Mouse (Mus musculus) limb, embryonic 13.5 days (tissue): ENCODE data around the gene Usp3. TPM values are rescaled to one million over a fixed set of nuclear protein-coding genes. Genes with fewer than 3 reads are reported as not detected.

ENCODE experiments used
- ATAC-seq: fragments of 200-750 bp; cut with Nextera tagmentation; 2 replicates; pipeline ENCODE4 v1.8.0; 2017; ENCODE audit warnings: low read depth, moderate number of reproducible peaks, moderate TSS enrichment; ENCODE audit not compliant: low FRiP score
- H3K27ac ChIP-seq: fragments of 300-500 bp; sonication (generic); 2 replicates; pipeline ENCODE4 v1.5.1; 2015; ENCODE audit warnings: inconsistent platforms, mild to moderate bottlenecking, moderate library complexity
- H3K27me3 ChIP-seq: fragments of 300-500 bp; sonication (generic); 2 replicates; pipeline ENCODE4 v1.6.1; 2015; ENCODE audit warnings: mild to moderate bottlenecking, inconsistent platforms
- H3K36me3 ChIP-seq: fragments of 300-500 bp; sonication (generic); 2 replicates; pipeline ENCODE4 v1.6.1; 2015; ENCODE audit warnings: inconsistent platforms, mild to moderate bottlenecking, moderate library complexity
- H3K4me1 ChIP-seq: fragments of 300-500 bp; sonication (generic); 2 replicates; pipeline ENCODE4 v1.6.1; 2015; ENCODE audit warnings: inconsistent platforms
- H3K4me2 ChIP-seq: fragments of 300-500 bp; sonication (generic); replicated peaks from 2 replicates; pipeline ENCODE4 v1.6.1; 2015; ENCODE audit warnings: inconsistent platforms, mild to moderate bottlenecking, moderate library complexity
- H3K4me3 ChIP-seq: fragments of 300-500 bp; sonication (generic); 2 replicates; pipeline ENCODE4 v1.5.1; 2015; ENCODE audit warnings: moderate library complexity, mild to moderate bottlenecking, inconsistent platforms
- H3K9ac ChIP-seq: fragments of 300-500 bp; sonication (generic); 2 replicates; pipeline ENCODE4 v1.6.1; 2015; ENCODE audit warnings: mild to moderate bottlenecking, inconsistent platforms
- H3K9me3 ChIP-seq: fragments of 300-500 bp; sonication (generic); 2 replicates; pipeline ENCODE4 v1.6.1; 2016; ENCODE audit warnings: inconsistent platforms
- WGBS: fragments of 180-500 bp; shearing (Covaris S2); methylation state at CpG from one replicate; pipeline ENCODE4 v1.1.7; 2015; 5-methylcytosine and 5-hydroxymethylcytosine counted together
- polyA plus RNA-seq: library from polyadenylated mRNA; unstranded; fragments of >200 nt; fragmentation: Nextera tagmentation; extraction: Ambion mirVana; gene quantifications from 2 replicates; pipeline ENCODE4 v1.2.1, GENCODE M21; 2015

Usp3 gene
- 78.4 and 81.8 TPM in 2 replicates for polyA plus RNA-seq

DNA sequence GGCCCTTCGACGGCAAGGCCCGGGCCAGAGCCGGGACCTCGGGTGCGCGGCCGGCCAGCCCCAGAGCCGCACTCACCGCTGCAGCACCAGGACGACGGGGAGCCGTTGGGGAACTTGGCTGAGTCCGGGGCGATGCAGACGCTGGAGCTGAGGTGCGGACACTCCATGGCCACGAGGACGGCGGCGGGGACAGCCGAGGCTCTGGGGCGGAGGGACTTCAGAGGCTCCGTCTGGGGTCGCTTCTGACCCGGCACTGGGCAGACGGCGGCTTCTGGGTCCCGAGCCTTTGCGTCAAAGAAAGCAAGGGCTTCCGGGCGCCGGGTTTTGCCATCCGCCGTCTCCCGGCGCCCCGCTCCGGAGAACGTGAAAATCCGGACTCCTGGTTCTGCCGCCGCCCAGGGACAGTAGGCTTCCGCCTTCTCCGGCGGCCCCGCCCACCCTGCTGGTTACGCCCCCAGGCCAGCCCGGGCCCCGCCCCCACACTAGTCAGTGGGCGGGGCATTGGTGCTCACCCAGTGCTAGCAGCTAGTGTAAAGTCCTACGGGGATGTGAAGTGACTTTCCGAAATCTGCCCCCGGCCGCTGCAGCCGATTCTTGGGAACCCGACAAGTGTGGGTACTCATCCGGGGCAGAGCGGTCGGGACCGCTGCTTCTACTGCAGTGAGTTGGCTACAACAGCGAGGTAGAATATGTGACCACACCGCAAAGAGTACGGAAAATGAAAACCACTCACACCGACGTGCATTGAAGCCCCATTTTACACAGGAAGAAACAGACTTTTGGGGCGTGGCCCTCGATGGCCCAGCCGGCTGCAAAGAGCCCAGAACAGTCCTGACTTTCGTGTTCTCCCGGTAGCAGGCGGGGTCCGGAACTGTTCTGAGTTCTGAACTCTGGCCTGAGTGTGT lies at the start of gene Usp3:
Gene Usp3, minus strand, starts transcription at position 435 of the 905 bp plus-strand sequence.
- Histone ChIP-seq H3K4me3 (peak within 1 kb of the TSS; percentile 93), H3K36me3 (no peaks in the 10 kb centered on the region), H3K27me3 (0 out of 2 replicates have a peak, but pooled peaks cover under 1% of the 10 kb centered on the region), H3K9me3 (no peaks in the 10 kb centered on the region), H3K4me1 (peaks cover 69% of the 10 kb centered on the region), H3K4me2 (peak within 1 kb of the TSS; percentile 76), H3K27ac (peak within 1 kb of the TSS; percentile 93), H3K9ac (peak within 1 kb of the TSS; percentile 99)
- ATAC-seq: peak; percentile 94
- under 1% methylated on average over 73 of the region's 73 CpGs for WGBS

DNA sequence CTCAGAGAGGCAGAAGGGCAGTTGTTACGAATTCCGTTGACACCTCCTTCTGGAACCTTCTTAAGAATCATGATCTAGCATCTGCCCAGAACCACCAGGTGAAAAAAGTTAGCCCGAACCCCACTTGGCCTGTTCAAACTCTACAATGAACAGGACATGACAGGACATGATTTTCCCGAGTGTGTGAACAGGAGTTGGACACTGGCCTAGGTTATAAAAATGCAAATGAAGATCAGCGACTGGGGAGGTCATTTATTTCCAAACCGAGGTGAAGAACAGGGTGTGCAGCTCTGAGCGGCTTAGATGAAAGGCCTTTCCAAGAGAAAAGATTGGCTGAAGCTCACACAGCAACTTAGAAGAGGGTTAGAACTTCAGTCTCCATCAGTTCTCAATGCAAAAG lies 47.5 kb upstream of the Usp3 start:
- 69% methylated on average over 7 of the region's 7 CpGs for WGBS
- no peaks in the 10 kb centered on the region; the same call in 1 of the 2 replicates for H3K27me3 ChIP-seq
- ATAC-seq: no peak
- no peaks in the 10 kb centered on the region for H3K36me3 ChIP-seq
- no peaks in the 10 kb centered on the region for H3K4me1 ChIP-seq
- no peaks in the 10 kb centered on the region for H3K9me3 ChIP-seq
- no peak overlapping the region for H3K27ac ChIP-seq
- no peak overlapping the region for H3K4me3 ChIP-seq
- no peak overlapping the region for H3K9ac ChIP-seq
- no peak overlapping the region for H3K4me2 ChIP-seq

DNA sequence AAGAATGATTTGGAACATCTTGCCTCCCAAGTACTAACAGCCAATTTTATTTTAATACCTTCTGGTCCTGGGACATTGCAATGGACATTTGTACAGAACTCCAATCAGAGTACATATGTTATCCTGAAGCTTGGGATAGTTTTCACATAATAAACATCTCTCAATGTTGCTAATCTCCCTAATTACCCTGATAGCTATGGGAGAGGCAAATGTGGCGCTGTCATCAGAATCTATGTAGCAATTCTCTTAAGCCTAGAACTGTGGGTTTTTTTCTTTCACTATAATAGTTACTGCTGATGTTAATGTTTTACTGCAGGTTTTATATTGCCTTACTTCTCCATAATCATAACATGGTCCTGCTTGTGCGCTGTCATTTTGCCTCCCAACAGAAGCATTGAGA lies 46.7 kb upstream of the Usp3 start:
- Histone ChIP-seq H3K4me2 (no peak overlapping the region), H3K9me3 (no peaks in the 10 kb centered on the region), H3K4me1 (no peaks in the 10 kb centered on the region), H3K27ac (no peak overlapping the region), H3K27me3 (no peaks in the 10 kb centered on the region), H3K9ac (no peak overlapping the region), H3K4me3 (no peak overlapping the region), H3K36me3 (no peaks in the 10 kb centered on the region)
- 83% methylated on average over 2 of the region's 2 CpGs for WGBS
- ATAC-seq: no peak

DNA sequence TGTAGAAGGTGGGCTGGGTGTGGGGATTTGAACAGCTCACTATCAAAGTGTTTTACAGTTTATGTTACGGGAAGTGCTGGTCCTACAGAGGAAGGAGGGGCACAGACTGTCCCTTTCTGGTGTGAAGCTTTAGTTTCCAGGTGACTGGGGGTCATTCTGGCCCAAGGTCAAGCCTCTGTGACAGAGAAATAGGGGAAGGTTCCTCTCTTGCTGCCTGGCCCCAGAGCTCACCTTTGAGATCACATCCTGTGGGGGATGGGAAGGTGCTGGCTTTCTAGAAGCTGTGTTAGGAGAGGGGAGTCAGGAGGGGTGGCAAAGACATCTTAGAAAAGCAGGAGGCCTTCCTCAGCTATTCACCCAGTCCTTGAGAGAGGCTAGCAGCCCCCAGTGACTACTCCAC lies 39.5 kb upstream of the Usp3 start:
- Histone ChIP-seq H3K27ac (no peak overlapping the region), H3K9me3 (no peaks in the 10 kb centered on the region), H3K4me2 (no peak overlapping the region), H3K36me3 (no peaks in the 10 kb centered on the region), H3K4me3 (no peak overlapping the region), H3K27me3 (no peaks in the 10 kb centered on the region), H3K9ac (no peak overlapping the region), H3K4me1 (peaks cover 29% of the 10 kb centered on the region)
- 79% methylated on average over 1 of the region's 1 CpGs for WGBS
- ATAC-seq: no peak

DNA sequence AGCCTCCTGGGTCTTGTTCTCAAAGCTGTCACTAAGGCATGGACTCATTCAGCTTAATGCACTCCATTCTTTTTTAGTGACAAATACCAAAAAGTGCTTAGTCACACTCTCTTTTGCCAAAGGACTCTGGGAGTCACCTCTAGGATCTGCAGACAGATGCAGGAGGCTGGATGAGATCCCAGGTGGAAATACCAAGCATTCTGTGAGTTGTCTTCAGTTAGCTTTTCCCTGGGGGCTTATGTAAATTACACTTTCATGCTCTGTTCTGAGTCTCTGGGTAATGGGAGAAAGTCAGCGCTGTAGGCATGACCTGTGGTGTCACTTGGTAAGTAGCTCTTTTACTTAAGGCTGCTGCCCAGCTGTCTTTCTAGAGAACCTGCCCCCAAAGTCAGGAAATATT lies 38.0 kb upstream of the Usp3 start:
- H3K27ac ChIP-seq: no peak overlapping the region
- 44% methylated on average over 1 of the region's 1 CpGs for WGBS
- H3K9me3 ChIP-seq: no peaks in the 10 kb centered on the region
- no peak overlapping the region for H3K4me3 ChIP-seq
- H3K4me2 ChIP-seq: no peak overlapping the region
- no peak for ATAC-seq
- H3K36me3 ChIP-seq: no peaks in the 10 kb centered on the region
- peaks cover 31% of the 10 kb centered on the region for H3K4me1 ChIP-seq
- H3K9ac ChIP-seq: no peak overlapping the region
- no peaks in the 10 kb centered on the region for H3K27me3 ChIP-seq

DNA sequence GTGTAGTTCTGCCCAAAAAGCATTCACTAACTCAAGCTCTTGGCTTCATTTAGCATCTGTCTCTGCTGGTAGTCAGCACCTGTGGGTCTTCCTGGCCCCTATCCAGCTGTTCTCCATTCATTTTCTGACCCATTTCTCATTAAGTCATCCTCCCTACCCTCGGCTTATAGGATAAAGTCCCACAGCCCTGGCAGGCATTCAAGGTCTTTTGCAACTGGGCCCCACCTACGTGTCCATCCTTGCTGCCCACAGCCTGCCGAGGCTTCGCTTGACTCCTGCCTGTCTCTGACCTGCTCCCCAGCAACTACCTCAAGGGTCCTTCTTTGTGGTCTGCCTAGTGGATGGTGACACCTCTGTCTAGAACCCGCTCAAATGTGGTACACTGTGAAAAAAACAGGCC lies 33.7 kb upstream of the Usp3 start:
- WGBS: 79% methylated on average over 5 of the region's 5 CpGs
- Histone ChIP-seq H3K36me3 (no peaks in the 10 kb centered on the region), H3K9ac (no peak overlapping the region), H3K4me1 (peaks cover 31% of the 10 kb centered on the region), H3K27ac (no peak overlapping the region), H3K4me3 (no peak overlapping the region), H3K27me3 (no peaks in the 10 kb centered on the region), H3K4me2 (no peak overlapping the region), H3K9me3 (no peaks in the 10 kb centered on the region)
- no peak for ATAC-seq

DNA sequence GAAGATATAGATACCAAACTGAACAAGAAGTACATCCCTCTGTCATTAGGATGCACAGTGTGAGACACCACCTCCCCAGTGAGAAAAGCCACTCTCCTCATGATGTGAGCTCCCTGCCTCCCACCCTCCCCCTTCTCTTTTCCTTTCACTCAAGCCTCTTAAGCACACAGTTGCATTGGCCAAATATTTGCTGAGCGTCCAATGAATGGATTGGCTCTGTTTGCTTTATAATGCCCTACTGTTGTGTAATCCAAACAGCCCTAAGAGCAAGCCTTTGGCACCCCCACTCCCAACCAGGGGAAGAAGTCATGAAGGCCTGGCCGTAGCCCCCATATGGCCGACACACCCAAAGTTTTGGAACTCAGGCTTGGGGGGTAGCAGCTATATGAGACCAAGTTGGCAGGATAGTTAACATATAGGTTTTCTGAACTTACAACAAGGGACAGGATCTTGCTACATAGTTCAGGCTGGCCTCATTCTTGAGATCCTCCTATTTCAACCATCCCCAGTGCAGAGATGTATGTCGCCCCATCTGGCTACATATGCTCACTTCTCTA lies 33.1 kb upstream of the Usp3 start:
- Histone ChIP-seq H3K4me1 (peaks cover 34% of the 10 kb centered on the region), H3K9ac (no peak overlapping the region), H3K4me3 (no peak overlapping the region), H3K36me3 (no peaks in the 10 kb centered on the region), H3K27ac (no peak overlapping the region), H3K27me3 (no peaks in the 10 kb centered on the region), H3K4me2 (no peak overlapping the region), H3K9me3 (no peaks in the 10 kb centered on the region)
- ATAC-seq: no peak
- WGBS: 81% methylated on average over 4 of the region's 4 CpGs

DNA sequence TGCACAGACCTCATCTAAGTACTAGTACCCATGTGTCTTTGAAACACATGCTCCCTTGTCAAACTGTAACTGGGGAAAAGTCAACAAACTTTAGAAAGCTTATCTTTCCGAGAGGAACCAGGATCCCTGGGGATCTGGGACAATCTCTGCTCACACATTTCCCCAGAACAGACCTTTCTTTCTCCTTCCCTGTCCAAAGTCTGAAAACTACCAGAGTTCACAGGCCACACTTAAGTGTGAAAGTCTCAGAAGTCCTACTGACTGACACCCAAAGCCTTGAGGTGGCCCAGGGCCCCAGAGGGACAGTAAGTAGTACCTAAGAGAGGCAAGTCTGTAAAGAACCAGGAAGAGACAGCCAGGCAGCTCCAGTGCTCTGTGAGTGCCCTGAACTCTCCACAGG lies 31.9 kb upstream of the Usp3 start:
- peaks cover 34% of the 10 kb centered on the region for H3K4me1 ChIP-seq
- no peak overlapping the region for H3K4me2 ChIP-seq
- H3K36me3 ChIP-seq: no peaks in the 10 kb centered on the region
- no peaks in the 10 kb centered on the region for H3K9me3 ChIP-seq
- H3K27me3 ChIP-seq: no peaks in the 10 kb centered on the region
- no peak for ATAC-seq
- no peak overlapping the region for H3K4me3 ChIP-seq
- no peak overlapping the region for H3K9ac ChIP-seq
- WGBS: 46% methylated on average over 1 of the region's 1 CpGs
- no peak overlapping the region for H3K27ac ChIP-seq

DNA sequence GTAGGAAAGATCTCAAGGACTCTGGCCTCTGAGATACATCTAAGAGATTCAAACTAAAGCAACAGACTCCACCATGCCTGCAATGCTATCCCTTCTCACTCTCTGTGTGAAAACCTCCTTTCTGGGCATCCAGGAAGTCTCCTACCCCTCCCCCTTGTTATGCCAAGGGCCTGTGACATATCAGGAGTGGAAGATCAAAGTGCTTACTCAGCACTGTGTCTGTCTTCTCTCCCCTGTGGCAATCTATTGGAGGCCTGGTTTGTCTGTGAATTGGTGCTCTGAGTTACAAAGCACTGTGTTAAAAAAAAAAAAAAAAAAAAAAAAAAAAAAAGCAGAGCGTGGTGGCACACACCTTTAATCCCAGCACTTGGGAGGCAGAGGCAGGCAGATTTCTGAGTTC lies 30.7 kb upstream of the Usp3 start:
- Histone ChIP-seq H3K9me3 (no peaks in the 10 kb centered on the region), H3K9ac (no peak overlapping the region), H3K4me1 (peaks cover 32% of the 10 kb centered on the region), H3K27ac (no peak overlapping the region), H3K36me3 (no peaks in the 10 kb centered on the region), H3K4me3 (no peak overlapping the region), H3K27me3 (no peaks in the 10 kb centered on the region), H3K4me2 (no peak overlapping the region)
- 86% methylated on average over 1 of the region's 1 CpGs for WGBS
- ATAC-seq: no peak

DNA sequence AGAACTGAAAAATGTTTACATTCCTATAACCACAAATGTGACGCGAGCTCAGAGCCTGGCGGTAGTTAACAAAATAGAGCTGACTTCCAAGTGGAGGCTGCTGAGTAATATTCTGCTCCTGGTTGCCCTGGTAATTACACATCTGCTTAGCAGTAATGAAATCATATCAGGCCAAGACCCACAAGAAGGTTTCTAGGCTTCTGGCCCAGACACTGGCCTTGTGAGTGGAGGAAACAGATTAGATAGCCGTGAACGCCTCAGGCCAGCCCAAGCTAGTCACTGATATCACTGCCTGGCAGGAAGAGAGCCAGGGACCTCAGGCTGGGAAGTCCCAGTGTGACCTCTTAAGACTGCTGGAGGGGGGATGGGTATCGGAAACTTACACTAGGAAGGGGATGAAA lies 27.6 kb upstream of the Usp3 start:
- Histone ChIP-seq H3K27ac (peak overlapping the region; percentile 61; the same call in 1 of the 2 replicates), H3K36me3 (no peaks in the 10 kb centered on the region), H3K27me3 (no peaks in the 10 kb centered on the region), H3K4me2 (0 out of 2 replicates have a peak overlapping the region, but pooled peaks have one; percentile 14), H3K4me1 (peaks cover 23% of the 10 kb centered on the region), H3K4me3 (no peak overlapping the region), H3K9ac (no peak overlapping the region), H3K9me3 (no peaks in the 10 kb centered on the region)
- ATAC-seq: 0 out of 2 replicates have a peak, but pooled peaks have one; percentile 51
- WGBS: 16% methylated on average over 6 of the region's 6 CpGs

DNA sequence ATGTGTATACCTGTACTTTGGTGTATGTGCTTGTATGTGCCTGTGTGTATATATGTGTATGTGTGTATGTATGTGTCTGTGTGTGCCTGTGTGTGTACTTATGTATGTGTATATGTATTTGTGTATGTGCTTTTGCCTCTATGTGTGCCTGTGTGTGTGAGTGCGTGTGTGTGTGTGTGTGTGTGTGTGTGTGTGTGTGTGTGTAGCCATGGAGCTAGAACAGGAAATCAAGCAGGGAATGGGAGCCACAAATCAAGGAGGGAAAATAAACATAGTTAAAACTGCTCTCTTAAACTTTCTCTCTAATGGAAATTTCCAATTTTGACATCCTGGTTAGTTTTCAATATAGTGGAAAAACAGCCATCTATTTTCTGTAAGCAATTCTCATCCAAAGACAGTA lies 27.1 kb upstream of the Usp3 start:
- 0 out of 2 replicates have a peak overlapping the region, but pooled peaks have one; percentile 14 for H3K4me2 ChIP-seq
- H3K9ac ChIP-seq: no peak overlapping the region
- peak overlapping the region; percentile 61; the same call in 1 of the 2 replicates for H3K27ac ChIP-seq
- peaks cover 21% of the 10 kb centered on the region for H3K4me1 ChIP-seq
- H3K36me3 ChIP-seq: no peaks in the 10 kb centered on the region
- WGBS: 73% methylated on average over 1 of the region's 1 CpGs
- H3K9me3 ChIP-seq: no peaks in the 10 kb centered on the region
- no peak for ATAC-seq
- H3K4me3 ChIP-seq: no peak overlapping the region
- H3K27me3 ChIP-seq: no peaks in the 10 kb centered on the region

DNA sequence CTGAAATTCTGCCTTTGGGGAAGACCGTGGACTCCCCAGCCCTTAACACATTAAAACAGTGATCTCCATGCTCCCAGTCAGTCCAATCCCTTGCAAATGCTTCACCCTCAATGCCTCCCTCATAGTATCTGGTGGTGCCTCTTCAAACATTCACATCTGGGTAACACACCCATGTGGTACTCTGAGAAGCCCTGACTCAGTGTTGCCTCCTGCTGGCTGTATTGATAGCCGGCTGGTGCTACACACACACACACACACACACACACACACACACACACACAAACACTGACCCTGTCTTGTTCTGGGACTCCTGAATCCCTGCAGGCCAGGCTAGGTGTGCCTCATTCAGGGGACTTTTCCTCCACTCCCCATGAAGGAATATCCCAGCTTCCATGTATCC lies 24.9 kb upstream of the Usp3 start:
- no peak overlapping the region for H3K4me2 ChIP-seq
- WGBS: 100% methylated on average over 2 of the region's 2 CpGs
- H3K36me3 ChIP-seq: no peaks in the 10 kb centered on the region
- 0 out of 2 replicates have a peak, but pooled peaks cover under 1% of the 10 kb centered on the region for H3K9me3 ChIP-seq
- no peaks in the 10 kb centered on the region for H3K27me3 ChIP-seq
- no peak overlapping the region for H3K27ac ChIP-seq
- H3K4me1 ChIP-seq: peaks cover 20% of the 10 kb centered on the region
- ATAC-seq: no peak
- no peak overlapping the region for H3K4me3 ChIP-seq
- H3K9ac ChIP-seq: no peak overlapping the region
